Mouse (Mus musculus): ENCODE results near the gene Rita1. TPM values are rescaled to one million over a fixed set of nuclear protein-coding genes. Genes with fewer than 3 reads are reported as not detected.

Rita1 gene
- polyA plus RNA-seq, 1 experiment from 2014 or later = 8.9 TPM

DNA sequence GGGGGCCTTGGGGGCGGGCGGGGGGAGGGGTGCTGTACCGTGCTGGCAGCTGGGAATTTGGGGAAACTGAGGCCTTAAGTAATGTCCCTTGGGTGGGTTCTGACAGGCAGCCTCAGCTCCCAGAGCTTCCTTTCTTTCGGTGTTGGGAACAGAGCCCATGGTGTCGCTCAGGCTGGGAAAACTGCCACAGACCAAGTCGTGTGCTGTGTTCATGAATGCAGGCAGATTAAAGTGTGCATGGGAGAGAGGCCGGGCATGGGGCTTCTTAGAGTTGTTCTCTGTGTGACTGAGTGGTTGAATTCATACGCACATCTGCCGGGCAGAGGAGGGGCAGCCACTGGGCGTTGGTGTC is 9.4 kb upstream of the Rita1 start:
- ATAC-seq (ENCODE audit: low FRiP score) (no peak), DNase-seq (ENCODE audit: low spot score, missing footprints) (no peak)
- no peaks in the 10 kb centered on the region for H3K4me1 ChIP-seq (ENCODE audit: control insufficient read depth, insufficient read depth, low read length)
- no peaks in the 10 kb centered on the region for H3K9me3 ChIP-seq (ENCODE audit: control insufficient read depth, low read length)
- H3K36me3 ChIP-seq (ENCODE audit: control insufficient read depth, insufficient read depth, low read length) = peaks cover 38% of the 10 kb centered on the region
- no peak overlapping the region for H3K4me3 ChIP-seq (ENCODE audit: low read depth, low read length)
- no peak overlapping the region for H3K9ac ChIP-seq (ENCODE audit: low read length)
- 92% methylated on average over 10 of the region's 10 CpGs for WGBS
- H3K4me2 ChIP-seq = no peak overlapping the region
- no peak overlapping the region for H3K27ac ChIP-seq (ENCODE audit: low read depth, low read length)
- H3K27me3 ChIP-seq (ENCODE audit: control insufficient read depth, insufficient read depth, low read length) = no peaks in the 10 kb centered on the region

DNA sequence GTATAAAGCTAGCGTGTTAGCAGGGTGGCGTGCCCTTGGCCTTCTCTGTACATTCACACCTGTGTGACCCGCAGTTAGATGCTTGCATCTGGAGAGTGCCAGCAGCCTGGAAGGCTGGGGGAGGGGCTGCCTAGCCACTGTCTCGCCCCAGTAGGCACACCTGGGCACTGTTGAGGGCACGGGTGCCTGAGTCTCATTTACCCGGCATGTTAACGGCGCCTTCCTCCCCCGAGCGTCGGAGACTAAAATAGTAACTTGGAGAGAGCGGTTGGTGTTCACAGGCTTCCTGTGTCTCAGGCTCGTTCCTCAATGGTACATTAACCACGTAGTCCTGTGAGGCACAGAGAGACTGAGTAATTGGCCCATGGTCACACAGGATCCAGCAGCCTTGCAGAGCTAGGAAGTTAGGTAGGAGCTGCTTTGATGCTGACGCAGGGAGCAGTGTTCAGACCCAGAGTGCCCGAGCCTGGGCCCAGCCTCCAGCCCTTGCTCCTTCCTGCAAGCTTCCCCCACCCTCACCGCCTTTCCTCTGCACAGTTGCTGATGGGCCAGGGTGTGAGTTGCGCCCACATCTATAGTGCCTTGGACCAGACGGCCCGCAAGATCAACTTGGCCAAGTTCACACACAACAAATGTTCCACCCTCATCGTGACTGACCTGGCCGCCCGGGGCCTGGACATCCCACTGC is 8.8 kb upstream of the Rita1 start:
- DNase-seq (ENCODE audit: low spot score, missing footprints) (no peak), ATAC-seq (ENCODE audit: low FRiP score) (no peak)
- no peak overlapping the region for H3K4me3 ChIP-seq (ENCODE audit: low read depth, low read length)
- no peaks in the 10 kb centered on the region for H3K4me1 ChIP-seq (ENCODE audit: control insufficient read depth, insufficient read depth, low read length)
- H3K36me3 ChIP-seq (ENCODE audit: control insufficient read depth, insufficient read depth, low read length) = peaks cover 38% of the 10 kb centered on the region
- H3K27ac ChIP-seq (ENCODE audit: low read depth, low read length) = no peak overlapping the region
- 92% methylated on average over 23 of the region's 23 CpGs for WGBS
- H3K4me2 ChIP-seq = no peak overlapping the region
- no peaks in the 10 kb centered on the region for H3K27me3 ChIP-seq (ENCODE audit: control insufficient read depth, insufficient read depth, low read length)
- H3K9ac ChIP-seq (ENCODE audit: low read length) = no peak overlapping the region
- no peaks in the 10 kb centered on the region for H3K9me3 ChIP-seq (ENCODE audit: control insufficient read depth, low read length)

- peak; percentile 38 for ATAC-seq (ENCODE audit: low FRiP score)
- no peak overlapping the region for H3K4me3 ChIP-seq (ENCODE audit: low read depth, low read length)
- H3K27ac ChIP-seq (ENCODE audit: low read depth, low read length) = no peak overlapping the region
- no peaks in the 10 kb centered on the region for H3K4me1 ChIP-seq (ENCODE audit: control insufficient read depth, insufficient read depth, low read length)
- 75% methylated on average over 18 of the region's 18 CpGs for WGBS
- H3K4me2 ChIP-seq = no peak overlapping the region
- H3K27me3 ChIP-seq (ENCODE audit: control insufficient read depth, insufficient read depth, low read length) = no peaks in the 10 kb centered on the region
- DNase-seq (ENCODE audit: low spot score, missing footprints) = peak; percentile 99
- H3K36me3 ChIP-seq (ENCODE audit: control insufficient read depth, insufficient read depth, low read length) = peaks cover 42% of the 10 kb centered on the region
- H3K9ac ChIP-seq (ENCODE audit: low read length) = no peak overlapping the region
- H3K9me3 ChIP-seq (ENCODE audit: control insufficient read depth, low read length) = peaks cover 3% of the 10 kb centered on the region; the same call in 1 of the 2 replicates
These were observed 8.1 kb upstream of the Rita1 start for GRCm38 (mm10) chr5:120620375-120621077.

- no peak overlapping the region for H3K4me3 ChIP-seq (ENCODE audit: low read depth, low read length)
These were observed 6.8 kb upstream of the Rita1 start for GRCm38 (mm10) chr5:120619201-120619600.

GRCm38 (mm10) chr5:120618778-120619177 is 6.4 kb upstream of the Rita1 start:
- peaks cover 31% of the 10 kb centered on the region for H3K36me3 ChIP-seq (ENCODE audit: control insufficient read depth, insufficient read depth, low read length)
- H3K27me3 ChIP-seq (ENCODE audit: control insufficient read depth, insufficient read depth, low read length) = no peaks in the 10 kb centered on the region
- H3K27ac ChIP-seq (ENCODE audit: low read depth, low read length) = no peak overlapping the region
- no peak overlapping the region for H3K4me2 ChIP-seq
- H3K4me1 ChIP-seq (ENCODE audit: control insufficient read depth, insufficient read depth, low read length) = peaks cover 3% of the 10 kb centered on the region
- ATAC-seq (ENCODE audit: low FRiP score) (no peak), DNase-seq (ENCODE audit: low spot score, missing footprints) (no peak)
- no peak overlapping the region for H3K4me3 ChIP-seq (ENCODE audit: low read depth, low read length)
- WGBS = 89% methylated on average over 12 of the region's 12 CpGs
- peaks cover 3% of the 10 kb centered on the region; the same call in 1 of the 2 replicates for H3K9me3 ChIP-seq (ENCODE audit: control insufficient read depth, low read length)
- no peak overlapping the region for H3K9ac ChIP-seq (ENCODE audit: low read length)

More at GRCm38 (mm10) chr5:120619201-120619600, 6.8 kb upstream of the Rita1 start:
- WGBS = 19% methylated on average over 5 of the region's 5 CpGs
- no peak overlapping the region for H3K27ac ChIP-seq (ENCODE audit: low read depth, low read length)
- no peaks in the 10 kb centered on the region for H3K27me3 ChIP-seq (ENCODE audit: control insufficient read depth, insufficient read depth, low read length)
- H3K9ac ChIP-seq (ENCODE audit: low read length) = no peak overlapping the region
- peak; percentile 97 for DNase-seq (ENCODE audit: low spot score, missing footprints)
- no peak overlapping the region for H3K4me2 ChIP-seq
- no peak for ATAC-seq (ENCODE audit: low FRiP score)
- no peaks in the 10 kb centered on the region for H3K4me1 ChIP-seq (ENCODE audit: control insufficient read depth, insufficient read depth, low read length)
- peaks cover 35% of the 10 kb centered on the region for H3K36me3 ChIP-seq (ENCODE audit: control insufficient read depth, insufficient read depth, low read length)
- peaks cover 3% of the 10 kb centered on the region; the same call in 1 of the 2 replicates for H3K9me3 ChIP-seq (ENCODE audit: control insufficient read depth, low read length)

- H3K36me3 ChIP-seq (ENCODE audit: control insufficient read depth, insufficient read depth, low read length) = peaks cover 24% of the 10 kb centered on the region
- no peak for DNase-seq (ENCODE audit: low spot score, missing footprints)
- no peak overlapping the region for H3K9ac ChIP-seq (ENCODE audit: low read length)
- no peaks in the 10 kb centered on the region for H3K27me3 ChIP-seq (ENCODE audit: control insufficient read depth, insufficient read depth, low read length)
- peaks cover 3% of the 10 kb centered on the region; the same call in 1 of the 2 replicates for H3K9me3 ChIP-seq (ENCODE audit: control insufficient read depth, low read length)
- WGBS = 97% methylated on average over 4 of the region's 4 CpGs
- H3K4me2 ChIP-seq = no peak overlapping the region
- no peak for ATAC-seq (ENCODE audit: low FRiP score)
- no peak overlapping the region for H3K4me3 ChIP-seq (ENCODE audit: low read depth, low read length)
- peaks cover 15% of the 10 kb centered on the region for H3K4me1 ChIP-seq (ENCODE audit: control insufficient read depth, insufficient read depth, low read length)
- H3K27ac ChIP-seq (ENCODE audit: low read depth, low read length) = no peak overlapping the region
These were observed 3.5 kb upstream of the Rita1 start for GRCm38 (mm10) chr5:120615903-120616302.

DNA sequence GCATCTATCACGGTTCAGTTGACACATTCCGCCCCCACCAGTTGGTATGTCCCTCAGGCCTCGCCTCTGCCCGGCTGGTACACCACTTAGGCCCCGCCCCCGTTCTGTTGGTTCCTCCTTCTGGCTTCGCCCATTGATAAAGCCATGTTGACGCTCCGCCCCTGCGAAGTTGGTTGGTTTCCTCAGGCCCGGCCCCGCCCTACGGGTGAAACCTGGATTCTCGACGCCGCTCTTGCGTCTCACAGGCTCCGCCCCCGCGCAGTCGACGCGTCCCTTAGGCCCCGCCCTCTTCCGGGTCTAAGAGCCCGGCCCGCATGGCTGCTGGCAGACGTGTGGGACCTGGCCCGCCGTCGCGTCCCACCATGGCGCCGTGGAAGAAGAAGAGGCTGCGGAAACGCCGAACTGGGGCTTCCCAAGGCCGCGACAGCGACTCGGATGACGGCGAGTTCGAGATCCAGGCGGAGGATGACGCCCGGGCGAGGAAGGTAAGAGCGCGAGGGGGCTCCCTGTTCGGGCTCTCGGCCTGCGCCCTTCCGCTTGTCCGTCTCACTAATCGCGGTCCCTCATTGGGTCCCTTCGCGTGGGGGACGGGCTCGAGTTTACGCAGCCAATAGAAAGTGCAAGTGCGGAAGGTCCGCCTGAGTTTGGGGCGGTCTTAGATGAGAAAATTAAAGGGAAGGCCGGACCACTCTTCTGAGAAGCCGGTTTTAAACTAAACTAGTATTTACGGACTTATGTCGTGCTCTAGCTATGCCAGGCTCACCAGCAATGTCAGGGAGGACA is 624 bp upstream of the Rita1 start:
- H3K4me1 ChIP-seq (ENCODE audit: control insufficient read depth, insufficient read depth, low read length) = peaks cover 15% of the 10 kb centered on the region
- peak overlapping the region; percentile 92 for H3K4me2 ChIP-seq
- H3K27ac ChIP-seq (ENCODE audit: low read depth, low read length) = no peak overlapping the region; the same call in 1 of the 2 replicates
- H3K27me3 ChIP-seq (ENCODE audit: control insufficient read depth, insufficient read depth, low read length) = no peaks in the 10 kb centered on the region
- peak overlapping the region; percentile 48 for H3K4me3 ChIP-seq (ENCODE audit: low read depth, low read length)
- ATAC-seq (ENCODE audit: low FRiP score) (peak; percentile 95), DNase-seq (ENCODE audit: low spot score, missing footprints) (peak; percentile 99)
- WGBS = under 1% methylated on average over 69 of the region's 69 CpGs
- H3K9me3 ChIP-seq (ENCODE audit: control insufficient read depth, low read length) = peaks cover 3% of the 10 kb centered on the region; the same call in 1 of the 2 replicates
- peak overlapping the region; percentile 72 for H3K9ac ChIP-seq (ENCODE audit: low read length)
- peaks cover 7% of the 10 kb centered on the region; the same call in 1 of the 2 replicates for H3K36me3 ChIP-seq (ENCODE audit: control insufficient read depth, insufficient read depth, low read length)

DNA sequence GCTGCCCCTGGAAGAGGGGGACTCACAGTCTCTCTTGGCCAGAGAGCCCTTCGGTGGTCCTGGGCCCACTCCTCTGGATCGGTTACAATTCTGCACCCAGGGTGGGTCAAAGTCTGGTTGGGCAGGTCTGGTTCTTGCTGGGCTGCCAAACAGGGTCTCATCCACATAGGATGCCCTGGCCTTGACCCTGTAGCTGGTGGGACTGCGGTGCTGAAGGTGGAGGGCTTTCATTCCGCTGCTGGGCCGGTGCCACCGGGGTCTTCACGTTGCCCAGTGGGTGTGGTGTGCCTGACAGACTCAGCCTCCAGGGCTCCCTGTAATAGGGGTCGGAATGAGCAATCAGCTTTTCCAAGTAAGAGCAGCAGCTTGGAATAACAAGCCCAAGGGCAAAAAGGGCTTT is 973 bp downstream of the Rita1 start:
- Histone ChIP-seq H3K4me3 (ENCODE audit: low read depth, low read length) (peak overlapping the region; percentile 48), H3K9me3 (ENCODE audit: control insufficient read depth, low read length) (peaks cover 3% of the 10 kb centered on the region; the same call in 1 of the 2 replicates), H3K9ac (ENCODE audit: low read length) (peak overlapping the region; percentile 64), H3K27ac (ENCODE audit: low read depth, low read length) (no peak overlapping the region), H3K36me3 (ENCODE audit: control insufficient read depth, insufficient read depth, low read length) (peaks cover 3% of the 10 kb centered on the region; the same call in 1 of the 2 replicates), H3K4me2 (peak overlapping the region; percentile 80), H3K4me1 (ENCODE audit: control insufficient read depth, insufficient read depth, low read length) (peaks cover 15% of the 10 kb centered on the region), H3K27me3 (ENCODE audit: control insufficient read depth, insufficient read depth, low read length) (no peaks in the 10 kb centered on the region)
- WGBS = 65% methylated on average over 8 of the region's 8 CpGs
- no peak for ATAC-seq (ENCODE audit: low FRiP score)
- DNase-seq (ENCODE audit: low spot score, missing footprints) = no peak
